Mouse (Mus musculus) urinary bladder, postnatal 25 days (tissue): ENCODE data around the gene Ggt6.
"Not testable (repeated sequence)": the region's sequence is repeated elsewhere in the genome, so short reads cannot be mapped to it uniquely, and the experiment has no call there.

Experiments used
- DNase-seq: peaks from one replicate; pipeline ENCODE4 v3.0.0; 2022; ENCODE audit warnings: low spot score

Gene Ggt6

GRCm38 (mm10) chr11:72411093-72411921 is 24.0 kb upstream of the Ggt6 start, which contains the start of gene Smtnl2:
Gene Smtnl2, minus strand, starts transcription at chr11:72411713.
- DNase-seq: peak; percentile 87

DNA sequence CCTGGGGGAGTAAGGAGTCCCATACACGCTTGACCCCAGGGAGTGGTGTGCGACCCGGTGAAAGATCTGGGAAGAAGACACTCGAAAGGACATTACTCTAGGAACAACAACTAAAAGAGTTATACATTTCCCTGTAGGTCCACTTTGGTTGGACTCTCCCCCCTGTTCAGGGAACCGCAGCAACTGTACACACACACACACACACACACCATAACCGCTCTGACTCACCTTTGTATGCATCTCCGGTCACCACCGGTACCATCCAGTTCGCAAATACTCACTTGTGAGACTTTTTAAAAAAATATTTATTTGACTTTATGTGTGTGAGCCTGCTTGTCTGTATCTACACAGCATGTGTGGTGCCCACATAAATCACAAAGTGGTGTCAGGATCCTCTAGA is 23.4 kb upstream of the Ggt6 start:
- DNase-seq: no peak

DNA sequence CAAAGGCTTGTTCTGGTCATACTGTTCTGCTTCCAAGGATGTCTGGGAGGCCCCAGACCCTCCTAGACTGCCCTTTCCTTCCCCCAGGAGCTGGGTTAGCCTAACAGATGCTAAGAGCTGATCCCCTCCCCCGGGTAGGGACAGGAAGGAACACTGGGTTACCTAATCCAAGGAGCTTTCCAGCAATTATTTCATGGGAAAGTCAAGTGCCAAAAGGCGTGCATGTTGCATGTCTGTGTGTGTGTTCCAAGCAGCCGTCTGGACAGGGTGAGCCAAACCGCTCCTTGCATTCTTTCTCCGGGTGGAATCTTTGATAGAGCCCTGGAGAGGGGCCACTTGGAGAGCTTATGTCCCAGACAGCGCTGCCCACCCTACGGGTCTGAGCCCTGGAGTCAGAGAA is 22.3 kb upstream of the Ggt6 start:
- DNase-seq: peak; percentile 32

DNA sequence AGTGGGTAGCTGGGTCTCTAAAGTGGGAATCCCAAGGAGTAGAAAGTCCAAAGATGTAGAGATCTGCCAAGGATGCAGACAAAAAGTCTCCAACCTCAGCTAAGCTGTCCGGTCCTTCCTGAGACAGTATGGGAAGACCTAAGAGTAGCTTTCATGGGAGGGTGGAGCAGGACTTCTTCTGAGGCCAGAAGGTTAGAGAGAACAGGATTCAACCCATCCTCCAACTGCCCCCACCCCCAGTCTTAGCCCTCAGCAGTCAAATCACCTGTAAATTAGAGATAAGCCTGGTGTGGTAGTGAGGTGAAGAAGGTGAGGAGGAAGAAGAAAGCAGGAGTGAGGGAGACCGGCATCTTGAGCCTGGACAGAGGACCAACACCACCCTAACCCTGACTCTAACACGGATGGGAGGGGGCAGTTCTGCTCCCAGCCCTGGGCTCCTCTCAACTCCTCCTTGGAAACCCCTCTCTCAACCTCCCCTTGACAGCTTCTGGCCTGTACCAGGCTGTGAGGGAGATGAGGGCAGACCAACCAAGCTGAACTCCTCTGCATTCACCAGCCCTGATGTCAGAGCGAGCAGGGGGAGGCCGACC is 21.6 kb upstream of the Ggt6 start:
- DNase-seq: no peak

DNA sequence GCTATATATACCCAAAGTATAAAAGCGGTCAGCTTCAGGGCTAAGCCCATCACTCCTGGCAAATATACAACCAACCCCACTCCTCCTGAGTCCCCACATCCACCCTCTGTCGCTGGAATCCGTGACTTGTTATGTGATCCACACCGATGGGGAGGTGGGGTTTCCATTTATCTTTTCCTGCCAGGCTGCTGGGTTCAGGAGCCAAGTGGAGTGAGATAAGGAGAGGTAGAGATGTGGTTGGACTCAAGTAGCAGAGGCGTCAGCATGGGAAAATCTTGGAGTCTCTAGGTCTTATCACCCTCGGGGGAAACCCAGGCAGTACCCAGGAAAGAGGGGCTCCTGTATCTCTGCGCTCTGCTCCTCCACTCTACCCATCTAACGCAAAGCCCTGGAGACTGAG is 20.2 kb upstream of the Ggt6 start:
- DNase-seq: no peak

GRCm38 (mm10) chr11:72416666-72417065 is 18.7 kb upstream of the Ggt6 start:
- DNase-seq: no peak

DNA sequence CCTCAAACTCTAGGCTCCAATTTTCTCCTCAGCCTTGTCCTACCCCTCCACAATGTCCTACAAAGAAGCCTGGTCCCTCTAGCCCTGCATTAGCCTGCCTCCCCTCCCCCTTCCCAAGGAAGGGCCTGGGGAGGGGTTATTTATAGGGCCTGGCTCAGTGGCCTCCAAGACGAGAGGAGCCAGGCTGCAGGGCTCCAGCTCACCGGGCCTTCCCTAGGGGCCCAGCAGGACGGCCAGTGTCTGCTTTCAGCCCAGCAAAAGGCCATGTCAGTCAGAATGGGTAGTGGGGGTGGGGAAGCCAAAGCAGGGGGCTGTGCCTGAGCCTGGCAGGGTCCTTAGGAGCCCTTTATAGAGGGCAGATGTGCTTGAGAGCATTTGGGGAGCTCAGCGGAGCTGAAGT is 17.9 kb upstream of the Ggt6 start:
- no peak for DNase-seq

DNA sequence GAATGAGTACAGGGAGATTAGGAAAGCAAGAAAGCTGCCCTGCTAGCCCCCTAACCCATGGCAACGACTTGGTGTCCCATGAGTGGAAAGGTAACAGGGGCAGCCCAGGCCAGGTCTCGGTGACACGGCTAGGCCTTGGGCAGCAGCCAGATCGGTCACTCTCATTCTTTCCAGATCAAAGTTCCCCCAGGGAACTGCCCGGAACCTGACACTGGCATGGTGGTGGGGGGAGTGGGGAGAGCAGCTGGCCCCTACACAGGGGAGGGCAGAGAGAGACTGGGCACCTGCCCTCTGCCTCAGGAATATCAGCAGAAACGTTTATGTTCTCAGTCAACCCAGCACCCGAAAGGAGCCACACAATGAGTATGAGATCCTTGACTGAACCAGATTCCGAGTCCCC is 17.1 kb upstream of the Ggt6 start:
- DNase-seq: no peak

DNA sequence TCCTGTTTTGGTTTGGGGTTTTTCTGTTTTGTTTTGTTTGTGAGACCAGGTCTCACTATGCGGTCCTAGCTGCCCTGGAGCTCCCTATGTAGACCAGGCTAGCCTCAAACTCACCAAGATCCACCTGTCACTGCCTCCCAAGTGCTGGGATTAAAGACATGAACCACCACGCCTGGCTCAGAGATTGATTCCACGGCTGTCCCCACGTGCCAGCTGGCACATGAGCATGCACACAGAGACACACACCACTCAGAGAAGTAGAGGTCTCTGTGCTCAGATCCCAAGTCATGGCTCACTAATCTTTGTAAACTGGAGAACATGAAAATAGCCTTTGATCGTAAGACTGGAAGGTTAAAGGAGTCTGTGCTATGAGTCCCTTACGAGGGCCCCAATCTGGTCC is 16.3 kb upstream of the Ggt6 start:
- no peak for DNase-seq

- DNase-seq: no peak
Measured at GRCm38 (mm10) chr11:72420460-72421122, 14.7 kb upstream of the Ggt6 start.

- no peak for DNase-seq
Measured at GRCm38 (mm10) chr11:72421518-72422278, 13.6 kb upstream of the Ggt6 start.

DNA sequence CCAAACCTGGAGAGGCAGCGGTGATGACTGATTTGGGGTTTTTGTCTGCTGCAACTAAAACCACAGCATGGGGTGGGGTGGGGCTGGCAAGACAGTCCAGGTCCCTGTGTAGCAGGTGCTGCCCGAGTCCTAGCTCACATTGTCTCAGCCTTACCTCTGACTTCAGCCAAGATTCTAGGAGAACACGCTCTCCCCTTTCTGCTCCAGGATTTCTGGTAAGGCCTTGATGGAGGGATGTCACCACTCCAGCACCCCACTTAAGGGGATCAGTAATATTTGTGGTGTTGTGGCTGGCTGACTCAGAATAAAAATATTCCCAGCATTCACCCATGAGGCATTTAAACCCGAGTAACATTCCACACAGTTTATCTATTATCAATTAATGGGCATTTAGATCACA is 11.6 kb upstream of the Ggt6 start:
- no peak for DNase-seq

DNA sequence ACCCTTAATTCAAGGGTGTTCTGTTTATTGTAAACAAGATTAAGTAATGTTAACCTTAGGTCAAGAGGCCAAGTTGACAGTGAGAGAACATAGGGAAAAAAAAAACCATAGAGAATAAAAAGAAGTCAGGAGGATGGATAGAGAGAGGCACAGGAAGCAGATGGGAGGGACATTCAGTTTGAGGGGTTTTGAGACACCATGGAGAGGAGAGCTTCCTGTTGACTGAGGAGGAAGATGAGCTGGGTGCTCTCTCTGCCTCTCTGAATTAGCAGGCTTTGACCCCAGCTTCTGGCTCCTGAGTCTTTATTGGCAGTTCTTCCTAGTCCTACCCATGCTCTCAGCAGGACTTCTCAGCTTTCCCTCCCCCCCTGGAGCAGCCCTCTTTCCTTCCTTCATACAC is 10.1 kb upstream of the Ggt6 start:
- DNase-seq: no peak

DNA sequence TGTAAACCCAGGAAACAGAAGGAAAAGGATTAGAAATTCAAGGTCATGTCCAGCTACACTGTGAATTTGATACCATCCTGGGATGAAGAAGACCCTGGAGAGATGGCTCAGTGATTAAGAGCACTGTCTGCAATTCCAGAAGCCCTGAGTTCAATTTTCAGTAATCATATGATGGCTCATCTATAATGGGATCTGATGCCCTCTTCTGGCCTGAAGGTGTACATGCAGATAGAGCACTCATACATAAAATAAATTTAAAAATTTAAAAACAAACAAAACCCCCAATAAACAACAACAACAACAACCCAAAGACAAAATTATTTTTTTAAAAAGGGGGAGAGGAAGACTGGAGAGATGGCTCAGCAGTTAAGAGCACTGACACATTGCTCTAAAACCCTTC is 8.4 kb upstream of the Ggt6 start:
- no peak for DNase-seq

- peak; percentile 82 for DNase-seq
Measured at GRCm38 (mm10) chr11:72428694-72429093, 6.6 kb upstream of the Ggt6 start.

DNA sequence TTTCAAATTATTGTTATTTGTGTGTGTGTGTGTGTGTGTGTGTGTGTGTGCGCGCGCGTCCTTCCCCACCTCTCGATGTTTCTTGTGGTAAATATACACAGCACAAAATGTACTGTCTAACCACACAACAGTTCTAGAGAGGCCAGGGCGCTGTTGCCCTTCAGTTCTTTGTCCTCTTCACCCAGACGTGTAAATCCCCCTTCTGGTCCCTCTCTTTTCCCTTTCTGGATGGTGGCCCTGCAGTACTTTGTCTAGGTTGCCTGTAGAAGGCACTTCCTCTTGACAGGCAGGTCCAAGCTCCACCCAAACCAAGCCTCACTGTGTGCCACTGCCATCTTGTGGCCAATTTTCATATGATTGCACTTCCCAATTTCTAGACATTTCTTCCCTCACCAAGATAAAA is 6.0 kb upstream of the Ggt6 start:
- peak; percentile 65 for DNase-seq

GRCm38 (mm10) chr11:72430311-72431068 is 4.8 kb upstream of the Ggt6 start:
- DNase-seq: not testable (repeated sequence)

DNA sequence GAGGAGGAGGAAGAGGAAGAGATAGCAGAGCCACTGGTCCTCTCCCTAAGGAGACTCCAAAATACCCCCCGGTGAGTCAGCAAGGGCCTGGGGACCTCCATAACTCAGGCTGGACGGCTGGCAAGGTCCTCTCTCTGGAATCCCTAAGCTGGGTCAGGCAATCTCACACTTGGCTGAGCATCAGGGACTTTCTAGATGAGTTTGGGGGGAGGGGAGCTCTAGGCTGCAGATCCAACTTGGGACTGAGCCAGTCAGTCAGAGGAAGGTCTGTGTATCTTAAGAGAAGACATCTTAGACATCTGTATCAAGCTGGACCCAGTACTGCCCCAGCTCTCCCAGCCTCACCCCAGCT is 344 bp downstream of the Ggt6 start:
- no peak for DNase-seq

- no peak for DNase-seq
Measured at GRCm38 (mm10) chr11:72436271-72436670, 945 bp downstream of the Ggt6 start.

- no peak for DNase-seq
Measured at GRCm38 (mm10) chr11:72436756-72437650, 1.7 kb downstream of the Ggt6 start.

- no peak for DNase-seq
Measured at GRCm38 (mm10) chr11:72438411-72438810, 3.1 kb downstream of the Ggt6 start.
